Mouse (Mus musculus): ENCODE measurements around the gene Tctex1d4. TPM values are rescaled to one million over a fixed set of nuclear protein-coding genes. Genes with fewer than 3 reads are reported as not detected.

The Tctex1d4 gene
- total and polyA plus RNA-seq, 3 experiments = 0.31 to 1.3 TPM; not detected in 1

DNA sequence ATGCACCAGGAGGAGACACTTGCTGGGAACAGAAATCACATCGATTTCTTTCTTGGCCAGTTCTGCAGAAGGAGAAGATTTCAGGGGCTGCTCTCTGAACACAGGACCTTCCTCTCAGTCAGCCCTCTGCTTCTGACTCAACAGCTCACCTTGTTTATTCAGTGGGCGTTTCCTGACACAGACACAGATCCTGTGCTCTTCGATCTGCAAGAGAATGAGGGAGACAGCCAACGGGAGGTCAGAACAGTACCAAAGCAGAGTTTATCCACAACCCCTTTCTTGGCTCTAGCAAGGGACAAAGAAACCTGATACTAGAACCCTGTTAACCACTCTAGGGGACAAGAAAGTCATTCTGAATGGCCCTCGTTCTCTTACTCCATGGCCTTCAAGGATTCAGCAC, 43.3 kb downstream of the Tctex1d4 start:
- Histone ChIP-seq H3K4me3 (ENCODE audit: control insufficient read depth in 1 of 2, insufficient read depth in 1 of 2, low read depth in 2 of 2, low read length in 2 of 2) (no peak overlapping the region), H3K27me3 (ENCODE audit: control insufficient read depth in 1 of 2, insufficient read depth in 2 of 2, low read length in 2 of 2) (no peaks in the 10 kb centered on the region), H3K36me3 (ENCODE audit: control insufficient read depth in 1 of 2, insufficient read depth in 2 of 2, low read length in 2 of 2) (peaks cover 0 to 14% of the 10 kb centered on the region in 2 experiments; a peak in 2 of 4 replicates), H3K27ac (ENCODE audit: control insufficient read depth, low read depth, low read length) (no peak overlapping the region), H3K9ac (ENCODE audit: control insufficient read depth, low read depth, low read length, poor library complexity, severe bottlenecking) (no peak overlapping the region), H3K79me2 (ENCODE audit: control insufficient read depth, insufficient read depth, low read length, poor library complexity) (no peaks in the 10 kb centered on the region), H3K9me3 (replicated peaks; ENCODE audit: insufficient read depth, low read length) (no peaks in the 10 kb centered on the region), H3K4me1 (ENCODE audit: control insufficient read depth in 1 of 2, insufficient read depth in 2 of 2, low read length in 2 of 2) (no peaks in the 10 kb centered on the region)
- no peak for DNase-seq (ENCODE audit: low read depth, low spot score)
- TF ChIP-seq JUND (IDR thresholded peaks at IDR 0.05; ENCODE audit: low read depth, low read length) (no peak), ELF1 (IDR thresholded peaks at IDR 0.05; ENCODE audit: low read depth, low read length) (no peak), ZMIZ1 (IDR thresholded peaks at IDR 0.05; ENCODE audit: low read depth, low read length) (no peak), CHD2 (IDR thresholded peaks at IDR 0.05; ENCODE audit: low read length) (no peak), TAL1 (IDR thresholded peaks at IDR 0.05; ENCODE audit: low read length) (no peak), CHD1 (IDR thresholded peaks at IDR 0.05; ENCODE audit: low read depth, low read length) (no peak), KAT2A (conservative IDR thresholded peaks at IDR 0.05; ENCODE audit: low read depth, low read length) (no peak), POLR2AphosphoS5 (IDR thresholded peaks at IDR 0.05; ENCODE audit: borderline replicate concordance, low read depth, low read length) (no peak), POLR2AphosphoS2 (IDR thresholded peaks at IDR 0.05; ENCODE audit: low read length) (no peak), CTCF (IDR thresholded peaks at IDR 0.05 in 2 of 3, conservative IDR thresholded peaks at IDR 0.05 in 1 of 3; ENCODE audit: control insufficient read depth in 1 of 3, insufficient read depth in 1 of 3, low read depth in 2 of 3, low read length in 3 of 3, poor library complexity in 1 of 3, severe bottlenecking in 1 of 3) (no peak), ZKSCAN1 (IDR thresholded peaks at IDR 0.05; ENCODE audit: low read depth, low read length) (no peak), ETS1 (IDR thresholded peaks at IDR 0.05; ENCODE audit: low read depth, low read length) (no peak), USF1 (IDR thresholded peaks at IDR 0.05; ENCODE audit: low read depth, low read length) (no peak), ZC3H11A (IDR thresholded peaks at IDR 0.05; ENCODE audit: low read depth, low read length) (no peak), HCFC1 (IDR thresholded peaks at IDR 0.05; ENCODE audit: low read depth, low read length) (no peak), BHLHE40 (IDR thresholded peaks at IDR 0.05; ENCODE audit: borderline replicate concordance, low read depth, low read length) (no peak), EP300 (IDR thresholded peaks at IDR 0.05; ENCODE audit: low read depth in 1 of 2, low read length in 2 of 2) (no peak), GATA1 (IDR thresholded peaks at IDR 0.05; ENCODE audit: low read depth, low read length) (no peak), USF2 (IDR thresholded peaks at IDR 0.05; ENCODE audit: borderline replicate concordance in 1 of 2, insufficient read depth in 1 of 2, low read depth in 1 of 2, low read length in 2 of 2) (no peak)

Other genes with a start within 250 kb of the Tctex1d4 start
- gene Zswim5, start 249.4 kb upstream of the Tctex1d4 start, total RNA-seq (2012; rRNA removed) = 0.03 TPM in 1 of 2 replicates, not detected in the other
- under 1 TPM in 1 of 2 experiments, not detected in 1; 0.03 TPM for gene Zswim5, start 249.4 kb upstream of the Tctex1d4 start, polyA plus RNA-seq (2012; ENCODE audit: insufficient read depth in 1 of 2, insufficient read length in 2 of 2, low read depth in 1 of 2, low replicate concordance in 2 of 2, missing spikeins in 1 of 2)
- gene Urod, start 132.4 kb upstream of the Tctex1d4 start, total RNA-seq (2012; rRNA removed) = 72.0 and 108 TPM in 2 replicates
- 100 to 1,000 TPM; 132 to 645 TPM for gene Urod, start 132.4 kb upstream of the Tctex1d4 start, polyA plus RNA-seq (2012; ENCODE audit: insufficient read depth in 1 of 2, insufficient read length in 2 of 2, low read depth in 1 of 2, low replicate concordance in 2 of 2, missing spikeins in 1 of 2)
- 9.8 TPM in 2 replicates for gene Hectd3, start 131.5 kb upstream of the Tctex1d4 start, total RNA-seq (2012; rRNA removed)
- 10 to 100 TPM in 1 of 2 experiments, not detected in 1; 19.1 TPM for gene Hectd3, start 131.5 kb upstream of the Tctex1d4 start, polyA plus RNA-seq (2012; ENCODE audit: insufficient read depth in 1 of 2, insufficient read length in 2 of 2, low read depth in 1 of 2, low replicate concordance in 2 of 2, missing spikeins in 1 of 2)
- 75.4 and 79.3 TPM in 2 replicates for gene Eif2b3, start 107.4 kb upstream of the Tctex1d4 start, total RNA-seq (2012; rRNA removed)
- 10 to 100 TPM in 1 of 2 experiments, not detected in 1; 77.5 TPM for gene Eif2b3, start 107.4 kb upstream of the Tctex1d4 start, polyA plus RNA-seq (2012; ENCODE audit: insufficient read depth in 1 of 2, insufficient read length in 2 of 2, low read depth in 1 of 2, low replicate concordance in 2 of 2, missing spikeins in 1 of 2)
- not detected in 2 replicates for gene Ptch2, start 30.7 kb upstream of the Tctex1d4 start, total RNA-seq (2012; rRNA removed)
- gene Ptch2, start 30.7 kb upstream of the Tctex1d4 start, polyA plus RNA-seq (2012; ENCODE audit: insufficient read depth in 1 of 2, insufficient read length in 2 of 2, low read depth in 1 of 2, low replicate concordance in 2 of 2, missing spikeins in 1 of 2) = under 1 TPM in 1 of 2 experiments, not detected in 1; 0.33 TPM
- gene Btbd19, start 1.1 kb upstream of the Tctex1d4 start, total RNA-seq (2012; rRNA removed) = 12.1 and 13.6 TPM in 2 replicates
- gene Btbd19, start 1.1 kb upstream of the Tctex1d4 start, polyA plus RNA-seq (2012; ENCODE audit: insufficient read depth in 1 of 2, insufficient read length in 2 of 2, low read depth in 1 of 2, low replicate concordance in 2 of 2, missing spikeins in 1 of 2) = 10 to 100 TPM in 1 of 2 experiments, not detected in 1; 22.6 TPM
- 4.1 and 5.3 TPM in 2 replicates for gene Plk3, start 7.2 kb downstream of the Tctex1d4 start, total RNA-seq (2012; rRNA removed)
- gene Plk3, start 7.2 kb downstream of the Tctex1d4 start, polyA plus RNA-seq (2012; ENCODE audit: insufficient read depth in 1 of 2, insufficient read length in 2 of 2, low read depth in 1 of 2, low replicate concordance in 2 of 2, missing spikeins in 1 of 2) = 10 to 100 TPM in 1 of 2 experiments, not detected in 1; 13.8 TPM
- 4,560 and 5,186 TPM in 2 replicates for gene Rps8, start 29.4 kb downstream of the Tctex1d4 start, total RNA-seq (2012; rRNA removed)
- 1,000 to 10,000 TPM; 1,132 to 1,156 TPM for gene Rps8, start 29.4 kb downstream of the Tctex1d4 start, polyA plus RNA-seq (2012; ENCODE audit: insufficient read depth in 1 of 2, insufficient read length in 2 of 2, low read depth in 1 of 2, low replicate concordance in 2 of 2, missing spikeins in 1 of 2)
- 32.6 and 36.7 TPM in 2 replicates for gene Kif2c, start 55.8 kb downstream of the Tctex1d4 start, total RNA-seq (2012; rRNA removed)
- gene Kif2c, start 55.8 kb downstream of the Tctex1d4 start, polyA plus RNA-seq (2012; ENCODE audit: insufficient read depth in 1 of 2, insufficient read length in 2 of 2, low read depth in 1 of 2, low replicate concordance in 2 of 2, missing spikeins in 1 of 2) = 10 to 100 TPM in 1 of 2 experiments, not detected in 1; 45.1 TPM
- 0.36 and 0.65 TPM in 2 replicates for gene Tmem53, start 125.2 kb downstream of the Tctex1d4 start, total RNA-seq (2012; rRNA removed)
- gene Tmem53, start 125.2 kb downstream of the Tctex1d4 start, polyA plus RNA-seq (2012; ENCODE audit: insufficient read depth in 1 of 2, insufficient read length in 2 of 2, low read depth in 1 of 2, low replicate concordance in 2 of 2, missing spikeins in 1 of 2) = 1 to 10 TPM in 1 of 2 experiments, not detected in 1; 1.3 TPM
- gene Armh1, start 125.3 kb downstream of the Tctex1d4 start, total RNA-seq (2012; rRNA removed) = not detected in 2 replicates
- gene Armh1, start 125.3 kb downstream of the Tctex1d4 start, polyA plus RNA-seq (2012; ENCODE audit: insufficient read depth in 1 of 2, insufficient read length in 2 of 2, low read depth in 1 of 2, low replicate concordance in 2 of 2, missing spikeins in 1 of 2) = not detected

Measured in MEL (cell line).